ENCODE assay signal across 9 mouse cellular contexts in genomic region chr1:119423510-119423909, GRCm38 (mm10). TPM values are rescaled to one million over a fixed set of nuclear protein-coding genes. Genes with fewer than 3 reads are reported as not detected.
DNase-seq lines count a peak whose midpoint lies in the region; ATAC-seq and TF ChIP-seq lines count a peak whose summit lies in the region.
"Had no signal": no experiment of that assay in that cellular context is flagged by ENCODE, and none has a peak within 500 bp of the region (broad histone marks: within the 10 kb centered on the region; RNA-seq: fewer than 3 reads in every experiment).

No protein-coding gene starts in this region.

- intact Hi-C loops in heart, postnatal 10 days (cut with DNase I) = loop anchor here (10.0 kb wide), 1 partner anchor 179 kb away; no protein-coding TSS in a partner anchor
- intact Hi-C loops in left cerebral cortex, postnatal 4 days (cut with DNase I) = loop anchor here (5.0 to 10.0 kb wide), 2 partner anchors 239 to 326 kb away; no protein-coding TSS in a partner anchor

- H3K4me3 ChIP-seq in forebrain, embryonic 10.5 days = no peak overlapping the region
- H3K4me3 ChIP-seq in forebrain, embryonic 12.5 days (replicated peaks) = no peak overlapping the region
- no peak overlapping the region for H3K4me3 ChIP-seq in olfactory bulb, adult 2 months (ENCODE audit: insufficient read depth, low read depth, low read length)
- H3K4me3 ChIP-seq: erythroblast, embryonic 14.5 days had no signal

- TF ChIP-seq POLR2A in olfactory bulb, adult 2 months (IDR thresholded peaks at IDR 0.05; ENCODE audit: insufficient read depth, low read depth, low read length) = no peak

- WGBS in forebrain, embryonic 10.5 days = 5% methylated on average over 14 of the region's 14 CpGs
- WGBS in forebrain, embryonic 12.5 days = 5% methylated on average over 14 of the region's 14 CpGs
- WGBS in olfactory bulb, adult 2 months = 6% methylated on average over 14 of the region's 14 CpGs

- TF ChIP-seq CTCF in olfactory bulb, adult 2 months (IDR thresholded peaks at IDR 0.05; ENCODE audit: insufficient read depth, low read depth, low read length) = 0 out of 2 replicates have a peak, but pooled peaks have one; percentile 28

- H3K27ac ChIP-seq in forebrain, embryonic 10.5 days = no peak overlapping the region
- no peak overlapping the region for H3K27ac ChIP-seq in forebrain, embryonic 12.5 days
- no peak overlapping the region for H3K27ac ChIP-seq in olfactory bulb, adult 2 months (ENCODE audit: insufficient read depth, low read depth, low read length)

- no peak for ATAC-seq in forebrain, embryonic 12.5 days (ENCODE audit: low FRiP score)

- no peaks in the 10 kb centered on the region for H3K9me3 ChIP-seq in forebrain, embryonic 10.5 days
- H3K9me3 ChIP-seq in forebrain, embryonic 12.5 days = no peaks in the 10 kb centered on the region

- H3K9ac ChIP-seq in forebrain, embryonic 12.5 days = no peak overlapping the region

- peaks cover 80% of the 10 kb centered on the region for H3K27me3 ChIP-seq in forebrain, embryonic 10.5 days (ENCODE audit: poor library complexity, severe bottlenecking)
- H3K27me3 ChIP-seq in forebrain, embryonic 12.5 days = peaks cover 77% of the 10 kb centered on the region

- no peak overlapping the region for H3K4me2 ChIP-seq in forebrain, embryonic 12.5 days

- no peaks in the 10 kb centered on the region for H3K36me3 ChIP-seq in forebrain, embryonic 10.5 days (replicated peaks)
- H3K36me3 ChIP-seq in forebrain, embryonic 12.5 days (replicated peaks) = no peaks in the 10 kb centered on the region

- peaks cover 43% of the 10 kb centered on the region for H3K4me1 ChIP-seq in forebrain, embryonic 10.5 days
- peaks cover 42% of the 10 kb centered on the region for H3K4me1 ChIP-seq in forebrain, embryonic 12.5 days
- peaks cover 13% of the 10 kb centered on the region for H3K4me1 ChIP-seq in olfactory bulb, adult 2 months (ENCODE audit: control insufficient read depth, insufficient read depth, low read length)

- peak; percentile 53 for DNase-seq in forebrain, embryonic 10.5 days (ENCODE audit: extremely low spot score, low spot score)
- DNase-seq in 3T3-L1 (ENCODE audit: low read depth, low spot score) = peak; percentile 30
- peak; percentile 72 to 73 for DNase-seq in cerebellum, postnatal 10 days
- peak; percentile 59 to 68 for DNase-seq in heart, postnatal 10 days
- DNase-seq in left cerebral cortex, postnatal 4 days = peak; percentile 65
- DNase-seq in spleen, postnatal 36 days (ENCODE audit: low spot score in 2 of 2) = no peak

RNA-seq across cellular contexts. Expression of gene Inhbb, which starts 1.5 kb away (rescaled TPM):
- polyA plus RNA-seq in forebrain, embryonic 10.5 days (2016; fragmentation: Nextera tagmentation; extraction: Ambion mirVana) = 0.05 and 0.09 TPM in 2 replicates
- 1.8 and 2.3 TPM in 2 replicates for polyA plus RNA-seq in forebrain, embryonic 12.5 days (2016; fragmentation: Nextera tagmentation; extraction: Ambion mirVana)
- total RNA-seq in heart, postnatal 10 days (2021) = 1 to 10 TPM; 1.1 to 1.2 TPM
- total RNA-seq in left cerebral cortex, postnatal 4 days (2021) = 10 to 100 TPM; 10.6 to 11.7 TPM
- not detected in 2 replicates for polyA plus RNA-seq in olfactory bulb, adult 2 months (2012; ENCODE audit: insufficient read depth, insufficient read length, low replicate concordance, missing spikeins)

Comparison
In these comparisons a context has a peak if more than half of its experiments do, and no peak if none do; other contexts are left out.
1. DNase-seq: peak in forebrain, embryonic 10.5 days (single experiment), 3T3-L1 (single experiment), cerebellum, postnatal 10 days (2 of 2), heart, postnatal 10 days (2 of 2) and left cerebral cortex, postnatal 4 days (single experiment); none in spleen, postnatal 36 days (0 of 2).